Mouse (Mus musculus): ENCODE measurements at regions not wholly inside any gene's neighbourhood (a gene's known extent, or its start where the extent isn't known, plus 50 kb on each side); places are given as distances from the start of the nearest gene placed in this dataset.

DNA sequence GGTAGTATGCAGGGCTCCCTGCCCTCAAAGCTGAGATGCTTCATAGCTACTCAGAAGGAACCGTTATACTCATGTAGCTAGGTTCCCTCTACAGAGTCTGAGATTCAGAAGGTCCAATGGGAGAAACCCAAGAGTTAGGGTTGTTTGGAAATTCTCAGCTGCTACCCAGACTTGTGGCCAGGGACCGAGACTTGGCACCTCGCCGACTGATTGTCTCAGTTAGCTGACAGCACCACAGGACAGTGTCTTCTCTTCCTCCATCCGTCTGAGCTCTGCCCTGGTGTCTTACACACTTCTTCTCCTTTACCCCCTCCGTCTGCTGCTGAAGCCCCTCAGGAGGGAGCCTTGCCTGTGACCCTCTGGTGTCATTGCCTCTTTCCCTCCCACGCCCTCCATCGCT is 329.6 kb upstream of the Prox1 start:
- Histone ChIP-seq H3K27me3 (peaks cover 9% of the 10 kb centered on the region; the same call in 1 of the 2 replicates), H3K4me1 (replicated peaks) (peaks cover 6% of the 10 kb centered on the region; the same call in 1 of the 2 replicates), H3K4me2 (no peak overlapping the region), H3K9ac (no peak overlapping the region), H3K4me3 (no peak overlapping the region), H3K36me3 (no peaks in the 10 kb centered on the region), H3K9me3 (replicated peaks) (no peaks in the 10 kb centered on the region), H3K27ac (no peak overlapping the region)
- no peak for ATAC-seq (replicated peaks; ENCODE audit: insufficient number of reproducible peaks, insufficient read depth, low FRiP score, low read depth)
- WGBS: 78% methylated on average over 8 of the region's 8 CpGs

DNA sequence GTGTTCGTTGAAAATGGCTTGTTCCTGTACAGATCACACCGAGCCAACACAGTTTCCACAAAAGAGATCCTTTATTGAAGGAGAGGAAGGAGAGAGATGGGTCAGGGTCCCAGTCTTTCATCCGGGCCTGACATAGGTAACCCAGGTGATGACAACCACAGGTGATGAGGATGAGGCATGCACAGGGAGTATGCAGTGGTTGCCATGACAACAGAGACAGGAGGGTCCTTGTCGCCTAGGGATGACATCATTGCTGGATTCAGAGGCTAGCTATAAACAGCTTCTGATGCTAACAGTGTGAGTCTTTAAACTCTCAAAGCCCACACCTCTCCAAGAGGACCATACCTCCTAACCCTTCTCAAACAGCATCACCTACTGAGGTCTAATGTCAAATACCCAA is 327.0 kb upstream of the Prox1 start:
- Histone ChIP-seq H3K9me3 (replicated peaks) (no peaks in the 10 kb centered on the region), H3K4me1 (replicated peaks) (peaks cover 6% of the 10 kb centered on the region; the same call in 1 of the 2 replicates), H3K4me3 (no peak overlapping the region), H3K36me3 (no peaks in the 10 kb centered on the region), H3K4me2 (no peak overlapping the region), H3K27ac (no peak overlapping the region), H3K27me3 (peaks cover 22% of the 10 kb centered on the region; the same call in 1 of the 2 replicates), H3K9ac (no peak overlapping the region)
- WGBS: 85% methylated on average over 4 of the region's 4 CpGs
- no peak for ATAC-seq (replicated peaks; ENCODE audit: insufficient number of reproducible peaks, insufficient read depth, low FRiP score, low read depth)

DNA sequence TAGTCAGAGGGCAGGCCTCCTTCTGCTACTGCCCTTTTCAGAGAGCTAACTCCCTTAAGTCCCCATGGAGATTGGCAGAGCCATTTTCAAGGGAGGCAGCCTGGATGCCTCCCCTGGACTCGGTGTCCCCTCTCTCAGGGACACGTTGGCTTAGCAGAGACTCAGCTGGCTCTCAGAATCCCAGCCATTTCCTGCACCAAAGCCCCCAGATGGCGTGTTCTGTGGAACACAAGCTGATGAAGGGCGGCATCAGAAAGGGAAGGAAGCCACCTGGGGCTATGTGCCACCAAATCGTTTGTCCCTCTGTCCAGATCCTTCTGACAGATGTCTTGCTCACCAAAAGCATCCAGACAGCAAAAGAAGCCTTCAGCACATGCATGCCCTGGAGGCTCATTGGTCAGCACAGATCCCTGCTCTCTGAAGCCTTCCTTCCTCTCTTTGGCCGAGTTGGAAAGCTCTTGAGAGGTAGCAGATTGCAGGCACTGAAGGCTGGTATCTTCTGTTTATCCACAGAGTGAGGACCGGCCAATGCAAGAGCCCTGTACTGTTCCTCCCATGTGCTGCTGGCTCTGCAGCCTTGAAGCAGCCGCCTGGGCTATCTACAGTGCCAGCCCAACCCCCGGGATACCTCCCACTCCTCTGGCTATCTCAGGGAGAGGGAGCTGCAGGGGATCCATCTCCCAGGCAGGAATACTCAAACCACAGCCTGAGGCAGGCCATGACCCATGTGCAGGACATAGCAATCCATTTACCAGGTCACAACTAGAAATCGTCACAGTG is 325.4 kb upstream of the Prox1 start:
- Histone ChIP-seq H3K4me2 (no peak overlapping the region), H3K27me3 (peaks cover 22% of the 10 kb centered on the region; the same call in 1 of the 2 replicates), H3K4me3 (no peak overlapping the region), H3K9ac (no peak overlapping the region), H3K36me3 (no peaks in the 10 kb centered on the region), H3K27ac (no peak overlapping the region), H3K4me1 (replicated peaks) (peaks cover 6% of the 10 kb centered on the region; the same call in 1 of the 2 replicates), H3K9me3 (replicated peaks) (no peaks in the 10 kb centered on the region)
- ATAC-seq (replicated peaks; ENCODE audit: insufficient number of reproducible peaks, insufficient read depth, low FRiP score, low read depth): no peak
- 37% methylated on average over 10 of the region's 10 CpGs for WGBS

DNA sequence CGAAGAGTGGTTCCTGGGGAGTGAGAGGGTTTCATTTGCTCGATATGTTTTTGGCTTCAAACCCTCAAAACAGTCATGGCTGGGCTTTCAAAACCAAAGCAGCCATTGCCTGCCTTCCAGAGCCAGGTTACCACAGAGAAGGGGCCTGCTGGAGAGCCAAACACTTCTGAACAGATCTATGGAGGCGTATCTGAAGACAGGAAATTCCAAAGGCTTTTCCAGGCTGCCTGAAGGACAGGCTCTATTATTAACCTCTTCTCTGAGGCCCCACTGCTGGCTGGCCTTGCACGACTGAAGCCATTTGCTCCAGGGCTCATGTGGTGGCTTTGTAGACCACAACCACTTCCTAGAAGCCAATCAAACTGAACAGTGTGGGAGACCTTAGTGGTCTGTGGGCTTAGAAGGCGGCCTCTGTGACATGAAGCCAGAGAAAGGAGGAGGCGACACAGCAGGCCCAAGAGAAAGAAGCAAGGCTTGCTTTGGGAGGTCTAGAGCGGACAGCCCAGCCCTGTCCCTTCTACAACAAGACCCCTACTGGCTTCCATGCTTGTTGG is 316.1 kb upstream of the Prox1 start:
- H3K27ac ChIP-seq: peak overlapping the region; percentile 28; the same call in 1 of the 2 replicates
- no peak overlapping the region for H3K9ac ChIP-seq
- H3K4me3 ChIP-seq: no peak overlapping the region
- 0 out of 2 replicates have a peak, but pooled peaks have one; percentile 21 for ATAC-seq (replicated peaks; ENCODE audit: insufficient number of reproducible peaks, insufficient read depth, low FRiP score, low read depth)
- WGBS: 53% methylated on average over 7 of the region's 7 CpGs
- no peaks in the 10 kb centered on the region for H3K9me3 ChIP-seq (replicated peaks)
- no peaks in the 10 kb centered on the region for H3K27me3 ChIP-seq
- H3K4me1 ChIP-seq (replicated peaks): peaks cover 24% of the 10 kb centered on the region
- no peaks in the 10 kb centered on the region for H3K36me3 ChIP-seq
- H3K4me2 ChIP-seq: no peak overlapping the region

DNA sequence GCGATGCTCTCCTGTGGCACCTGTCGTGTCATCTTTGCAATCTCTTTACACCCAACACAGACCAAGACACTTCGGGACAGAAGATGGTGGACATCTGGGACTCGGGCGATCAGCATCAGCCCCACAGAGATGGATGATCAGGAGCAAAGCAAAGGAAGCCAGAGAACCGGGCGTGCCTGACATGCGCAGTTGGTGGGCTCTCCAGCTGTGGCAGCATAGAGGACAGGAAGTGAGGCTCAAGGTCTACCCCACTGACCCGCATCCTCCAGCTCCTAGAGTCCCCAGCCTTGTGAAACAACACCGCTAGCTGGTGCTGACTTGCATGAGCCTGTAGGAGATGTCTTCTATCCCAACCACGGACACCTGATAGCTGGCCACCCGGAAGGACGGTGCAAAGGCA is 312.9 kb upstream of the Prox1 start:
- H3K9ac ChIP-seq: no peak overlapping the region
- H3K4me3 ChIP-seq: no peak overlapping the region
- H3K4me2 ChIP-seq: no peak overlapping the region
- H3K36me3 ChIP-seq: no peaks in the 10 kb centered on the region
- H3K4me1 ChIP-seq (replicated peaks): peaks cover 17% of the 10 kb centered on the region
- H3K27ac ChIP-seq: no peak overlapping the region
- no peak; the same call in 1 of the 2 replicates for ATAC-seq (replicated peaks; ENCODE audit: insufficient number of reproducible peaks, insufficient read depth, low FRiP score, low read depth)
- WGBS: 78% methylated on average over 13 of the region's 13 CpGs
- H3K9me3 ChIP-seq (replicated peaks): 0 out of 2 replicates have a peak, but pooled peaks cover 7% of the 10 kb centered on the region
- no peaks in the 10 kb centered on the region for H3K27me3 ChIP-seq

DNA sequence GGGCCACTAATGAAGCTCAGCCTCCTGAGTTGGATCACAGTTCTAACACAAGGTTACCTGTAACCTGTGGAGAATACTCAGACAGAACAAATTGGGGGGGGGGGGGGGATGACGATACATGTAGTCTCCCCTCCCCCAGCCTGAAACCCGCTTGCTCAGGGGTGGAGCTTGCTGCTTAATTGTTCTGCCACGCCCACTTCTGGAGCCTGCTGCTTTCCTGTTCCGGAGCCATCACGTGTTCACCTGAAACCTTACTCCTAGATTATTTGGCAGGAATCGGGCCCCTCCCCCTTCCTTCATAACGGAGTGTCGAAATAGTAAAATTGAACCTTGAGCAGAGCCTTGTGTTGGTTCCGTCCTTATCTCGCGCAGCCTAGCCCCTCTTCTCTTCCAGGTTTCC is 310.6 kb upstream of the Prox1 start:
- no peaks in the 10 kb centered on the region for H3K36me3 ChIP-seq
- no peaks in the 10 kb centered on the region for H3K27me3 ChIP-seq
- no peak overlapping the region for H3K4me2 ChIP-seq
- H3K9me3 ChIP-seq (replicated peaks): 0 out of 2 replicates have a peak, but pooled peaks cover 7% of the 10 kb centered on the region
- H3K27ac ChIP-seq: no peak overlapping the region
- 64% methylated on average over 10 of the region's 11 CpGs for WGBS
- H3K4me3 ChIP-seq: no peak overlapping the region
- H3K4me1 ChIP-seq (replicated peaks): peaks cover 2% of the 10 kb centered on the region
- no peak for ATAC-seq (replicated peaks; ENCODE audit: insufficient number of reproducible peaks, insufficient read depth, low FRiP score, low read depth)
- H3K9ac ChIP-seq: no peak overlapping the region

DNA sequence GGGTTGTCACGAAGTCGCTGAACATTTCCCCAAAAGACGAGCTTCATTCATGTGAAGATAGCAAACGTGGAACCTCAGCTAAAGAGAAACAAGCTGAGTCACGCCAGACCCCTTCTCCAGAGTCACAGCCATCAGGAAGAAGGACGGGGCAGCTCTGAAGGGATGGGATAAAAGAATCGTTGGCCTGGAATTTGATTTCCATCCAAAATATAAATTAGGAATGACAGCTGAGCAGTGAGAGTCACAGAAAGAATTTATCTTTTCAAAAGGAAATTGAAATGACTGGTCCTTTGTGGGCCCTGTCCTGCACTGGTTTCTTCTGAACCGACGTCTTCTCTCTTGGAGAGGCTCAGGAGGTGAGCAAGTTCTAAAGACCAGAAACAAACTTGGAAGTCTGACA is 310.1 kb upstream of the Prox1 start:
- WGBS: 63% methylated on average over 9 of the region's 9 CpGs
- H3K4me2 ChIP-seq: no peak overlapping the region

DNA sequence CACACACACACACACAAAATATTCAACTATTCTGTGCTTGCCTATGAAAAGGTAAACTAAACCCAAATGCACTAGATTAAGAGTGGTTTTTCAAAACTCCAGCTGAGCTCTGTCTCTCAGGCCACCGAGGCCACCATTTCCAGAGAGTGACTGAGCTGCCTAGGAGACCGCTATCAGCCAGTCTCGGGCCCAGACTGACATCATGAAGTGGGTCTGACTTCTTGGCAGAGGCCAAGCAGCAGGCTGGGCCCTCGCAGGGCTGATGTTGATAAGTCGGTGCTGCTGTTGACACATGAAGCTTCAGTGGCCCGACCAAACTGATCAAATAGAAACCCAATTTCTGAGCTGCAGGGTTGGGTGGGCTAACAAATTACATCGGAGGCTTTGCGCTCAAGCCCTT is 302.2 kb upstream of the Prox1 start:
- no peaks in the 10 kb centered on the region for H3K36me3 ChIP-seq
- no peaks in the 10 kb centered on the region for H3K27me3 ChIP-seq
- H3K4me3 ChIP-seq: no peak overlapping the region
- H3K9ac ChIP-seq: no peak overlapping the region
- H3K4me2 ChIP-seq: no peak overlapping the region
- H3K4me1 ChIP-seq (replicated peaks): peaks cover 4% of the 10 kb centered on the region; the same call in 1 of the 2 replicates
- H3K27ac ChIP-seq: no peak overlapping the region
- WGBS: 33% methylated on average over 8 of the region's 8 CpGs
- no peak for ATAC-seq (replicated peaks; ENCODE audit: insufficient number of reproducible peaks, insufficient read depth, low FRiP score, low read depth)
- no peaks in the 10 kb centered on the region for H3K9me3 ChIP-seq (replicated peaks)

More for the DNA sequence above, 310.1 kb upstream of the Prox1 start:
- Histone ChIP-seq H3K27me3 (no peaks in the 10 kb centered on the region), H3K27ac (no peak overlapping the region), H3K9me3 (replicated peaks) (0 out of 2 replicates have a peak, but pooled peaks cover 7% of the 10 kb centered on the region), H3K36me3 (no peaks in the 10 kb centered on the region), H3K9ac (no peak overlapping the region), H3K4me1 (replicated peaks) (no peaks in the 10 kb centered on the region), H3K4me3 (no peak overlapping the region)
- ATAC-seq (replicated peaks; ENCODE audit: insufficient number of reproducible peaks, insufficient read depth, low FRiP score, low read depth): no peak

DNA sequence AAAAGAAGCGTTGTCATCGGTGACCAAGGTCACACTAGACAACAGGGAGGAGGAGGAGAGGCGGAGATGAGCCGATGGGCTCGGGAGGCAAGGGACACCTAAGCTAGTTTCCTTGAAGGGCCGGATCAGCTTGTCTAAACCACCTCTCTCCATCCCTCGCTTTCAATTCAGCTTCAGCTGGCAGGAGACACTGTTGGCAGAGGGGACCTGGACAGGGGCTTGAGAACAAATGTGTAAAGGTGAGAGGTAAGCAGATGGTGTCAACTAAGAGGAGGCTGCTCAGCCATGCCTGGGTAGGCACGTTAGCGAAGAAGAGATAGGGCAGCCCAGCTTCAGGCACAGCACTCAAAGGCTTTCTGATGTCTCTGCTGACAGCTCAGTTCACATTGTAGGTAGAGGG is 299.8 kb upstream of the Prox1 start:
- no peaks in the 10 kb centered on the region for H3K36me3 ChIP-seq
- no peak overlapping the region for H3K27ac ChIP-seq
- WGBS: 69% methylated on average over 9 of the region's 9 CpGs
- H3K4me1 ChIP-seq (replicated peaks): peaks cover 4% of the 10 kb centered on the region; the same call in 1 of the 2 replicates
- no peaks in the 10 kb centered on the region for H3K9me3 ChIP-seq (replicated peaks)
- H3K4me2 ChIP-seq: no peak overlapping the region
- no peak overlapping the region for H3K9ac ChIP-seq
- no peak overlapping the region for H3K4me3 ChIP-seq
- ATAC-seq (replicated peaks; ENCODE audit: insufficient number of reproducible peaks, insufficient read depth, low FRiP score, low read depth): no peak
- no peaks in the 10 kb centered on the region for H3K27me3 ChIP-seq

DNA sequence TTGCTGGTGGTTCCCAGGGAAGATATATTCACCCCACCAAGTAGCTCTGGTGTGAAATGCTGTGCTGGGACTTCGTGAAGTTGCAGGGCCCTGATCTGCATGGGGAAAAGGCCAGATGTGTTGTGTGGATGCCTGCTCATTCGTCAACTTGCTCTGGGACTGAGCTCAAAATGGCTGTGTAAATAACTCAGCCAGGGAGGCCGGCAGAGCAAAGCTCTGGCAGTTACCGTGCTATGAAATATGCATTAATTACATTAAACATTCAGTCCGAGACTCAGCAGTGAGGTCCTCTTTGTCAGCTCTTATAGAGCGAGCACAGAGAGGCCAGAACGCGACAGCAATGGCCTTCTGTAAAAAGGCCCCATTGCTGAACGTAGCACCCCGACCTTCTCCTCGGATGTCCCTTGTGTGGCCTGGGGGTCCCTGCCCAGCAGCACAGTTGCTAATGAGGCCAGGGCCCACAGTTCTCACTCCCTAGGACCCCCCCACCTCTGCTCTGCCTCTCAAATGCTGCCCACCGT is 287.1 kb upstream of the Prox1 start:
- no peak overlapping the region for H3K27ac ChIP-seq
- H3K36me3 ChIP-seq: no peaks in the 10 kb centered on the region
- no peak overlapping the region for H3K4me3 ChIP-seq
- H3K9me3 ChIP-seq (replicated peaks): no peaks in the 10 kb centered on the region
- no peaks in the 10 kb centered on the region for H3K4me1 ChIP-seq (replicated peaks)
- 70% methylated on average over 12 of the region's 12 CpGs for WGBS
- ATAC-seq (replicated peaks; ENCODE audit: insufficient number of reproducible peaks, insufficient read depth, low FRiP score, low read depth): no peak
- H3K27me3 ChIP-seq: no peaks in the 10 kb centered on the region
- H3K4me2 ChIP-seq: no peak overlapping the region
- no peak overlapping the region for H3K9ac ChIP-seq

DNA sequence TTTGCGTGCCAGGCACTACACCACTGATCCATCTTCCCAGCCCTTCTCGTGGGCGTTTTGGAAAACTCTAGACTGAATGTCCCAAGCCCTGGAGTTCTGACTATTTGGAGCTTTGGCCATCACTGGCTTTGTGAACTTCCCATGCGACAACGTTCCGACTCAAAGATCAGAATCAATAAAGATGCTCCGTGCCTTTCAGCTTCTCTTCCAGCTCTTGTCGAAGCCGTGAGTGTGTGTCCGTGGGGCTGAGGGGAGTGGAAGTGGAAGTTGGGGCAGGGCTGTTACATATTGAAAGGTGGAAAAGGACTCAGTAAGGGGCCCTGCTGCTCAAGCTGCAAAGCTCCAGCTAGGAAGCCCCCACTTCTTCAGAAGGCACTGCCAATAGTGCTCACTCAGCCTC is 283.0 kb upstream of the Prox1 start:
- Histone ChIP-seq H3K27ac (no peak overlapping the region), H3K27me3 (no peaks in the 10 kb centered on the region), H3K36me3 (no peaks in the 10 kb centered on the region), H3K4me1 (replicated peaks) (no peaks in the 10 kb centered on the region), H3K4me3 (no peak overlapping the region), H3K9ac (no peak overlapping the region), H3K9me3 (replicated peaks) (no peaks in the 10 kb centered on the region), H3K4me2 (no peak overlapping the region)
- WGBS: 94% methylated on average over 10 of the region's 10 CpGs
- ATAC-seq (replicated peaks; ENCODE audit: insufficient number of reproducible peaks, insufficient read depth, low FRiP score, low read depth): no peak

Measured in heart, embryonic 15.5 days (tissue).